Mouse (Mus musculus) lung, adult 2 months (tissue): ENCODE measurements around the gene Picalm. TPM values are rescaled to one million over a fixed set of nuclear protein-coding genes. Genes with fewer than 3 reads are reported as not detected.
A peak's percentile ranks its signal among the peaks of the same experiment; 100 is the strongest.

ENCODE experiments used
- DNase-seq: peaks from one replicate; pipeline ENCODE4 v3.0.0; 2022
- H3K4me1 ChIP-seq: fragments of 200-500 bp; 2 replicates; pipeline ENCODE4 v1.6.1; 2011; ENCODE audit warnings: low read length; ENCODE audit not compliant: control insufficient read depth, insufficient read depth
- H3K4me3 ChIP-seq: fragments of 200-500 bp; replicated peaks from 2 replicates; pipeline ENCODE3; 2011; ENCODE audit warnings: low read depth, mild to moderate bottlenecking, control low read depth, low read length; ENCODE audit errors: extremely low read depth
- CTCF ChIP-seq: fragments of 200-500 bp; IDR thresholded peaks from 2 replicates; pipeline ENCODE4 v1.5.1; 2011; ENCODE audit warnings: mild to moderate bottlenecking, low read length, control low read depth; ENCODE audit not compliant: insufficient read depth
- POLR2A ChIP-seq: fragments of 200-500 bp; IDR thresholded peaks from 2 replicates; pipeline ENCODE4 v1.6.1; 2011; ENCODE audit warnings: low read depth, mild to moderate bottlenecking, control low read depth, low read length, borderline replicate concordance; ENCODE audit errors: extremely low read depth
- WGBS: fragments of 180-500 bp; shearing (Covaris S2); methylation state at CpG from one replicate; pipeline ENCODE4 v1.1.7; 2018; 5-methylcytosine and 5-hydroxymethylcytosine counted together
- polyA plus RNA-seq: library from polyadenylated mRNA; depleted of rRNA; stranded (reverse); fragments of >200 nt; gene quantifications from 2 replicates; pipeline ENCODE4 v1.2.3, GENCODE M21; 2012; rRNA removed

The Picalm gene
- polyA plus RNA-seq, 1 experiment = 74.5 TPM

GRCm38 (mm10) chr7:90231431-90231830 lies 101.4 kb downstream of the Picalm start:
- 51% methylated on average over 9 of the region's 9 CpGs for WGBS
- H3K4me1 ChIP-seq = no peaks in the 10 kb centered on the region
- DNase-seq = peak; percentile 15
- H3K4me3 ChIP-seq = no peak overlapping the region
- TF ChIP-seq POLR2A (no peak), CTCF (no peak)

- DNase-seq = no peak
- TF ChIP-seq CTCF = no peak
- no peak for TF ChIP-seq POLR2A
- Histone ChIP-seq H3K4me3 (no peak overlapping the region), H3K4me1 (no peaks in the 10 kb centered on the region)
- 36% methylated on average over 4 of the region's 4 CpGs for WGBS
These were observed 103.9 kb downstream of the Picalm start for GRCm38 (mm10) chr7:90233921-90234320.

- no peak for DNase-seq
- no peak for TF ChIP-seq POLR2A
- no peak for TF ChIP-seq CTCF
- no peak overlapping the region for H3K4me3 ChIP-seq
- WGBS = 39% methylated on average over 4 of the region's 4 CpGs
- H3K4me1 ChIP-seq = no peaks in the 10 kb centered on the region
These were observed 106.4 kb downstream of the Picalm start for GRCm38 (mm10) chr7:90236289-90236905.

GRCm38 (mm10) chr7:90243151-90243550 lies 113.1 kb downstream of the Picalm start:
- TF ChIP-seq POLR2A = no peak
- WGBS = 58% methylated on average over 6 of the region's 6 CpGs

GRCm38 (mm10) chr7:90243643-90244042 lies 113.6 kb downstream of the Picalm start:
- no peak overlapping the region for H3K4me3 ChIP-seq
- TF ChIP-seq CTCF (no peak), POLR2A (no peak)
- WGBS = 51% methylated on average over 5 of the region's 5 CpGs
- no peaks in the 10 kb centered on the region; the same call in 1 of the 2 replicates for H3K4me1 ChIP-seq
- no peak for DNase-seq

More at GRCm38 (mm10) chr7:90243151-90243550, 113.1 kb downstream of the Picalm start:
- DNase-seq = no peak
- no peaks in the 10 kb centered on the region; the same call in 1 of the 2 replicates for H3K4me1 ChIP-seq
- H3K4me3 ChIP-seq = no peak overlapping the region

- 66% methylated on average over 5 of the region's 5 CpGs for WGBS
- DNase-seq = no peak
- TF ChIP-seq POLR2A (no peak), CTCF (no peak)
- no peak overlapping the region for H3K4me3 ChIP-seq
- H3K4me1 ChIP-seq = no peaks in the 10 kb centered on the region
These were observed 122.9 kb downstream of the Picalm start for GRCm38 (mm10) chr7:90252946-90253345.

- TF ChIP-seq POLR2A = no peak
- no peak for TF ChIP-seq CTCF
- 66% methylated on average over 2 of the region's 2 CpGs for WGBS
These were observed 128.7 kb downstream of the Picalm start for GRCm38 (mm10) chr7:90258701-90259100.

DNA sequence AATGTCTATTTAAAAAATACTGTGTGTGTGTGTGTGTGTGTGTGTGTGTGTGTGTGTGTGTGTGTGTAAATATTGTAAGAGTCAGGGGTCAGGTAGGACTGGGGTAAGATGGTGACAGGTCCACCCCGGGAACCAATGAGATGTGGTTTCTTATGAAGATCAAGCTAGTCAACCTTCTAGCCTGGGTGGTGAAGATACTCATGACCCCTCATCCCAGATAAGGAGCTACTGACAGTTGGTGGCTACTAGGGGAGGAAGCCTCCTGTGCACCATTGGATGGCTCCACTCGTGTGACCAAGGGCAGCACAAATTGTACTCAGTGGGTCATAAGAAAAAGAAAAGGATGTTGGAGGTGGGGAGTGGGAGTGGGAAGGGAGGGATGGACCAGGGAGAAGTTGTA lies 129.9 kb downstream of the Picalm start:
- DNase-seq = no peak
- TF ChIP-seq CTCF = no peak
- WGBS = 85% methylated on average over 2 of the region's 2 CpGs
- Histone ChIP-seq H3K4me1 (peaks cover 6% of the 10 kb centered on the region), H3K4me3 (no peak overlapping the region)

More at GRCm38 (mm10) chr7:90258701-90259100, 128.7 kb downstream of the Picalm start:
- no peak for DNase-seq
- Histone ChIP-seq H3K4me1 (peaks cover 6% of the 10 kb centered on the region), H3K4me3 (no peak overlapping the region)

DNA sequence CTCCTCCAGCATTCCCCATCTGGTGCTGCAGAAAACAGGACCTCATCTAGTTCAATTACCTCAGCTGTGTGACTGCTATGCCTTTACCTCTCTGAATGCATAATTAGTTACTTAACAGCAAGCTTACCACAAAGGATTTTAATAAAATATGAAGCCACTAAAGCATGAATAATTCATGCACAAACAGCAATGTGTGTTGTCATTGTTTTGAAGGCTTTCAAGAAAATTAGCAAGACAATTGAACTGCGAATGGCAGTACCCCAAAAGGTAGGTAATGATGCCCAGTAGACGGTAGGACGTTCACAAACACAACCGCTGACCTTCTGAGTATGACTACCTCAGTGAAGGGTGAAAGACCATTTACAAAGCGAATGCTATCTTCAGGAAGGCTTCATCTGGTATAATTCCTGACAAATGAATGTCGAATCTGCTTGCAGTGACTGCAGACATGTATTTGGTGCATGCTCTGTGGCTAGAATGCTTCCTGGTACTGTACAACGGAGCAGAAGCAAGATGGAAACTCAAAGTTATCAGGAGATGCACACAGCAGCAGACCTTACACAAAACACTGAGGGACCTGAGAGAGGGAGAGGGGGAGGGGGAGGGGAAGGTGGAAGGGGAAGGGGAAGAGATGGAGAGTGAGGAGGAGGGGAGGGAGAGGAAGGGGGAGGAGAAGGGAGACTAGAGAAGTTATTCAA lies 132.0 kb downstream of the Picalm start:
- Histone ChIP-seq H3K4me3 (no peak overlapping the region), H3K4me1 (peaks cover 9% of the 10 kb centered on the region)
- 48% methylated on average over 7 of the region's 7 CpGs for WGBS
- TF ChIP-seq POLR2A (no peak), CTCF (no peak)
- DNase-seq = no peak

Other genes starting within 250 kb of the Picalm start
- gene Ccdc81, start 226.6 kb upstream of the Picalm start, polyA plus RNA-seq = 0.76 and 0.97 TPM in 2 replicates
- gene Hikeshi, start 189.0 kb upstream of the Picalm start, polyA plus RNA-seq = 23.7 and 31.5 TPM in 2 replicates
- 15.0 and 17.5 TPM in 2 replicates for gene Eed, start 149.2 kb upstream of the Picalm start, polyA plus RNA-seq
- 0.13 TPM in 1 of 2 replicates, not detected in the other for gene Ccdc83, start 135.6 kb downstream of the Picalm start, polyA plus RNA-seq
- 7.6 and 14.0 TPM in 2 replicates for gene Sytl2, start 172.0 kb downstream of the Picalm start, polyA plus RNA-seq